Mouse (Mus musculus): Measurements from ENCODE around the gene Olfr1122. TPM values are rescaled to one million over a fixed set of nuclear protein-coding genes. Genes with fewer than 3 reads are reported as not detected.
"Not testable (repeated sequence)": the region's sequence is repeated elsewhere in the genome, so short reads cannot be mapped to it uniquely, and the experiment has no call there.

Olfr1122 gene
- polyA plus RNA-seq (2017; shearing (Covaris generic)), result not detected

DNA sequence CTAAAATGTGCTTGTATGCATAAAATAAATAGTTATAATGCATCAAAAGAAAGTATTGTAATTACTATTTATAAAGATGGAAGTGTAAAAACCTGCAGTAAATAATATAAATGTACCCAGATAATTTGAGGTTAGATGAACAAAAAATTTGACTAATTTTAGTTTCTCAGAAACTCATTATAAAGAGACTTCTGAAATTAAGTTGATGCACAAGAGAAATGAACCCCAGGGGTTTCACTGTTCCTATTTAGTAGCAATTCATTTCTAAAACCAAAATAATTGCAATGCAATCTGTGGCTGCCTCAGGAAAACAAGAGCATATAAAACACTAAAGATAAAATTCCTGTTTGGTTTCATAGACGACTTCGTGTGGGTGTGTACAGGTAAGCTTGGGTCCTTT lies at the start of gene Olfr1122:
Gene Olfr1122, plus strand, starts transcription at position 301 of the 400 bp plus-strand sequence.
- ATAC-seq, result no peak

DNA sequence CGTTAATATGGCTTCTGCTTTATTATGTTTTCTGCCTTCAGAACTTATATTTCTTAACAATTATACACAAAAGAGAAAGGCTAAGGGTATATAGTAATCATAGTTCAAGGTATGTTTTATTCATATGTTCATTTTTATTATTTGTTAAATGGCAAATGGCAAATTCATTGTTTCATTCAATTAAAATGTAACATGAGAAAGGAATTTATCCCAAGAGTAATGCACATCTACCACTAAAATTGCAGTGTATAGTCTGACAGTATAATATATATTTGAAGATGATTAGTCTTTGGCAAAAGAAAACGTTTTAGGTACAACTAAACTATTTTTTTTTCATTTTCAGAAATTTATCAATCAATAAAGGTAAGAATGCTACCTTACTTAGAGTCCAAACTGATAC lies 31.1 kb upstream of the Olfr1122 start, which contains the start of gene Olfr1120:
Gene Olfr1120, plus strand, starts transcription at position 301 of the 400 bp plus-strand sequence.
- ATAC-seq, result no peak

DNA sequence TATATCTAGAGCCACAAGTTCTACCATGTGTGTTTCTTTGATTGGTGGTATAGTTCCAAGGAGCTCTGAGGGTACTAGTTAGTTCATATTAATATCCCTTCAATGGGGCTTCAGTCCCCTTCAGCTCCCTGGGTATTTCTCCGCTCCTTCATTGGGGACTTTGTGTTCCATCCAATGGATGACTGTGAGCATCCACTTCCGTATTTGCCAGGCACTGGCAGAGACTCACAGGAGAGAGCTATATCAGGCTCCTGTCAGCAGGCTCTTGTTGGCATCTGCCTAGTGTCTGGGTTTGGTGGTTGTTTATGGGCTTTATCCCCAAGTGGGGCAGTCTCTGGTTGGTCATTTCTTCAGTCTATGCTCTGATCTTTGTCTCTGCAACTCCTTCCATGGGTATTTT lies 25.5 kb upstream of the Olfr1122 start:
- not testable (repeated sequence) for ATAC-seq

DNA sequence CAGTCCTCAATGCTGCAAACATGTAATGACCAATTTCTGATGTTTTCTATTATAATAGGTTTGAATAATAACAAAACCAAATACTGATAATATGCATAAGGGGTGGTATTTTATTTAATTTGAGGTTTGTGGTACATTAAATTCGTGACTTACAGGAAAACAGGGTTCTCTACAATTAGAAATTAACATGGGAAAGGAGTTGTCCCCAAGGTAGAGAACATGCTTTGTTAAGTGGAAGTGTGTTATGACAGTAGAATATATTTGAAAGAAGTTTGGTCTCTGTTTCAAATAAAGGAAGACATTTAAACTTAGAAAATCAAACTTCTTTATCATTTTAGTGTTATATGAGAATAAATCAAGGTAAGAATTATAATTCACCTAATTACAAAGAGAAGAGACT lies 16.1 kb upstream of the Olfr1122 start, which contains the start of gene Olfr1121:
Gene Olfr1121, plus strand, starts transcription at position 301 of the 400 bp plus-strand sequence.
- no peak for ATAC-seq

DNA sequence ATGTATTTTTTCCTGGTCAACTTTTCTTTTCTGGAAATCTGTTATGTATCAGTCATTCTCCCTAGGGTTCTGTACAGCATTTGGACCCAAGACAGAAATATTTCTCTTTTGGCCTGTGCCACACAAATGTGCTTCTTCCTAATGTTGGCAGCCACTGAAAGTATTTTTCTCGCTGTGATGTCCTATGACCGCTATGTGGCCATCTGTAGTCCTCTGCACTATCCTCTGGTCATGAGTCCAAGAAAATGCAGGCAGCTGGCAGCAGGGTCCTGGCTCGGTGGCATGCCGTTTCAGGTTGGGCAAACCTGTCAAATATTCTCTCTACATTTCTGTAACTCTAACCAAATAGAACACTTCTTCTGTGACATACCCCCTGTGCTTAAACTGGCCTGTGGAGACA lies 13.9 kb upstream of the Olfr1122 start:
- ATAC-seq, result no peak

DNA sequence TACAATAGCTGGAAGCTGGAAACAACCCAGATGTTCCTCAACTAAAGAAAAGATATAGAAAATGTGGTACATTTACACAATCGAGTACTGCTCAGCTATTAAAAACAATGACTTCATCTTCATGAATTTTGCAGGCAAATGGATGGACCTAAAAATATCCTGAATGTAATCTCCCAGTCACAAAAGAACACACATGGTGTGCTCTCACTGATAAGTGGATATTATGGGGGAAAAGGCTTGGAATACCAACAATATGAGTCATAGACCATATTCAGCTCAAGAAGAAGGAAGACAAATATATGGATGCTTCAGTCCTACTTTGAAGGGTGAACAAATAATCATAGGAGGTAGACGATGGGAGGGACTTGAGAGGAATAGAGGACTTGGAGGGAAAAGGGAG lies 1.7 kb upstream of the Olfr1122 start:
- no peak for ATAC-seq

DNA sequence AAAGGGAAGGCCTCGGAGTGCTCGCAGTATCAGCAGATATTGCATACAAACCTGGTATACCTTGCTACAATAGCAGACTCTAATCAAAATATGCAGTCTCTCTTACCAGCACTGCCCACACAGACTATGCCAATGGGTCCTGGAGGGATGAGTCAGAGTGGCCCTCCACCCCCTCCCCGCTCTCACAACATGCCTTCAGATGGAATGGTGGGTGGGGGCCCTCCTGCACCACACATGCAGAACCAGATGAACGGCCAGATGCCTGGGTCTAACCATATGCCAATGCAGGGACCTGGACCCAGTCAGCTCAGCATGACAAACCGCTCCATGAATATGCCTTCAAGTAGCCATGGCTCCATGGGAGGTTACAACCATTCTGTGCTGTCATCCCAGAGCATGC lies 8.0 kb downstream of the Olfr1122 start:
- peak; percentile 38 for ATAC-seq

DNA sequence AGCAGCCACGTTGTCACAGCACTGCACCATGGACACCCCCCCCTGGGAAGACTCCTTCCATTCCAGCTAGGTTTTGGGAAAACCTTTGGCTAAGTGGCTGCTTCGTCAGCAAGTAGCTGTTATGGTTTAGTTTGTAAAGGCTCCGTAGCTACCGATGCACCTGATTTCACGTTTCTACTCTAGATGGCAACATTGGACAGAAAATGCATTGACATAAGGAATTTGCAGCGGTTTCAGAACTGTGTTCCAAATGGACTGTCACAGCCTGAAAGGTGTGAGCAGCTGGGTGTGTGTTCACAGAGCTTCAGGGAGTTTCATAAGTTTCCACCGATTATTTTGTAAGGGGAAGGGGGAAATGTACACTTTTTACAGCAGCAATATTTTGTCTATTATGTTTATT lies 9.0 kb downstream of the Olfr1122 start:
- ATAC-seq, result not testable (repeated sequence)

DNA sequence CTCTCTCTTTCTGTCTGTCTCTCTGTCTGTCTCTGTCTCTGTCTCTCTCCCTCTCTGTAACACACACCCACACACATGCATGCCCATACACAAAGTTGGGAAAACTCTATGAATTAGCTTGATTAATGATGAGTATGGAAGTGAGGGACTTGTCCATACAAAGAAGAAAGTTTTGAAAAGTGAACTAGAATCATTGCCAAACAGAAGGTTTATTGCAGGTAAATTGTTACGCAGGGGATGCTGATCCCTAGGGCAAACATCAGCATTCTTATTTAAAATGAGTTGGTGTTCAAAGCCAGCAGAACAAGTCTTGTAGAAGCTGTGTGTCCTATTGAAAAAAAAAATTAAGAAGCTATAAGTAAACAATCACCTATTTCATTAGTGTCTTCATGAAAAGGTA lies 30.7 kb downstream of the Olfr1122 start, which contains the start of gene Olfr1123:
Gene Olfr1123, plus strand, starts transcription at position 301 of the 400 bp plus-strand sequence.
- no peak for ATAC-seq

DNA sequence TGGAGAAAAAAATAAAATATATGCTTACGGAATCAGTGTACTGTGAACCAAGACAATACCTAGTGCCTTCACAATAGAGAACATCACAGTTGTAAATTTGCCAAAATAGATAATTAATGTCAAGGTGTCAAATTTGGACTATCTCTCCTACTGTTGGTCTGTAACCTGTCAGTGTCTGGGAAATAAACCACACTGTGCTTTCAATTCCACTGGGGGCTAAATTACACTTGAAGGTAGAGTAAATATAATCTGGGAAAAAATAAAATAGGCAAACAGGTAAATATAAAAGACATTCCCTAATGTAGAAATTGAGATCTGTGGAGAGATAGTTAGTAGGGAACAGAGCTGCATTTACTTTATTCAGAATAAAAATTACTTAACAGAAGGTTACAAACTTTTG lies 44.3 kb downstream of the Olfr1122 start, which contains the start of gene Olfr1124:
Gene Olfr1124, plus strand, starts transcription at position 301 of the 400 bp plus-strand sequence.
- no peak for ATAC-seq

DNA sequence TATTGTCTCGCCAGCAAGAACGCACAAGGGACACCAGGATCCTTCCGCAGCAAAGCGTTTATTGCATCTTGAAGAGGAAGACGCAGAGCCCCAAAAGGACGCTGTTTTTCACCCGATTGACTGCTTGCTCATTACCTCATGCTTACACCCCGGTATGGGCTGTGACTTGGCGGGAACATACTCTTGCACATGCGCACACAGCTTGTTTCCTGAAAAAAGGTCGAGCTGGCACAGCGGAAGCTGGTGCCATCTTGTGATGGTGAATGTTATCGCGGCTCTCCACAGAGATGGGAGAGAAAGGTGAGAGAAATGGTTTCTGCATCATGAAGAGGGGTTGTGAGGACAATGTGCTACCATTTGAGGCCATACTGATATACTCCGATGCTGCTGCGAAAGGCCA lies 52.1 kb downstream of the Olfr1122 start:
- ATAC-seq, result no peak

Other genes starting within 250 kb of the Olfr1122 start
- gene Olfr1110, start 245.5 kb upstream of the Olfr1122 start, polyA plus RNA-seq (2017; shearing (Covaris generic)), result not detected
- not detected for gene Olfr1111, start 233.2 kb upstream of the Olfr1122 start, polyA plus RNA-seq (2017; shearing (Covaris generic))
- gene Olfr1112, start 198.1 kb upstream of the Olfr1122 start, polyA plus RNA-seq (2017; shearing (Covaris generic)), result not detected
- gene Olfr1113, start 176.9 kb upstream of the Olfr1122 start, polyA plus RNA-seq (2017; shearing (Covaris generic)), result not detected
- gene Olfr1115, start 137.8 kb upstream of the Olfr1122 start, polyA plus RNA-seq (2017; shearing (Covaris generic)), result not detected
- under 1 TPM in 1 of 3 experiments, not detected in 2; 0.04 TPM for gene Olfr1116, start 118.3 kb upstream of the Olfr1122 start, polyA plus RNA-seq (2017; shearing (Covaris generic))
- not detected for gene Olfr1118, start 78.3 kb upstream of the Olfr1122 start, polyA plus RNA-seq (2017; shearing (Covaris generic))
- gene Olfr1120, start 31.0 kb upstream of the Olfr1122 start, polyA plus RNA-seq (2017; shearing (Covaris generic)), result not detected
- not detected for gene Olfr1121, start 16.0 kb upstream of the Olfr1122 start, polyA plus RNA-seq (2017; shearing (Covaris generic))
- gene Olfr1123, start 30.8 kb downstream of the Olfr1122 start, polyA plus RNA-seq (2017; shearing (Covaris generic)), result not detected
- 1 to 10 TPM in 1 of 3 experiments, under 1 TPM in 1, not detected in 1; 0.88 to 2.6 TPM for gene Olfr1124, start 44.4 kb downstream of the Olfr1122 start, polyA plus RNA-seq (2017; shearing (Covaris generic))
- gene Olfr1126, start 68.1 kb downstream of the Olfr1122 start, polyA plus RNA-seq (2017; shearing (Covaris generic)), result not detected
- not detected for gene Pramel7, start 111.2 kb downstream of the Olfr1122 start, polyA plus RNA-seq (2017; shearing (Covaris generic))
- not detected for gene Pramel6, start 120.7 kb downstream of the Olfr1122 start, polyA plus RNA-seq (2017; shearing (Covaris generic))
- gene Olfr153, start 145.9 kb downstream of the Olfr1122 start, polyA plus RNA-seq (2017; shearing (Covaris generic)), result not detected
- not detected for gene Olfr1128, start 159.7 kb downstream of the Olfr1122 start, polyA plus RNA-seq (2017; shearing (Covaris generic))
- gene Olfr1129, start 188.1 kb downstream of the Olfr1122 start, polyA plus RNA-seq (2017; shearing (Covaris generic)), result not detected
- gene Olfr1130, start 220.4 kb downstream of the Olfr1122 start, polyA plus RNA-seq (2017; shearing (Covaris generic)), result not detected
- not detected for gene Olfr1131, start 241.3 kb downstream of the Olfr1122 start, polyA plus RNA-seq (2017; shearing (Covaris generic))

Data from inflammation-experienced regulatory T-cells, adult 6 months (primary cell).